Mouse (Mus musculus) midbrain, embryonic 15.5 days (tissue): ENCODE measurements around the gene Gm28729. TPM values are rescaled to one million over a fixed set of nuclear protein-coding genes. Genes with fewer than 3 reads are reported as not detected.
"Not testable (repeated sequence)": the region's sequence is repeated elsewhere in the genome, so short reads cannot be mapped to it uniquely, and the experiment has no call there.

Source experiments
- ATAC-seq: fragments of 200-750 bp; cut with Nextera tagmentation; replicated peaks from 2 replicates; pipeline ENCODE4 v1.8.0; 2017; ENCODE audit warnings: moderate TSS enrichment
- H3K27ac ChIP-seq: fragments of 300-500 bp; sonication (generic); 2 replicates; pipeline ENCODE4 v1.5.1; 2015; ENCODE audit warnings: mild to moderate bottlenecking, inconsistent platforms
- H3K27me3 ChIP-seq: fragments of 300-500 bp; sonication (generic); replicated peaks from 2 replicates; pipeline ENCODE4 v1.6.1; 2015; ENCODE audit warnings: inconsistent platforms
- H3K36me3 ChIP-seq: fragments of 300-500 bp; sonication (generic); replicated peaks from 2 replicates; pipeline ENCODE4 v1.6.1; 2015; ENCODE audit warnings: inconsistent platforms
- H3K4me1 ChIP-seq: fragments of 300-500 bp; sonication (generic); 2 replicates; pipeline ENCODE4 v1.6.1; 2015; ENCODE audit warnings: inconsistent platforms
- H3K4me2 ChIP-seq: fragments of 300-500 bp; sonication (generic); 2 replicates; pipeline ENCODE4 v1.6.1; 2015; ENCODE audit warnings: inconsistent platforms, mild to moderate bottlenecking, moderate library complexity
- H3K4me3 ChIP-seq: fragments of 300-500 bp; sonication (generic); 2 replicates; pipeline ENCODE4 v1.5.1; 2015; ENCODE audit warnings: mild to moderate bottlenecking, inconsistent platforms
- H3K9ac ChIP-seq: fragments of 300-500 bp; sonication (generic); 2 replicates; pipeline ENCODE4 v1.6.1; 2015; ENCODE audit warnings: mild to moderate bottlenecking, inconsistent platforms
- H3K9me3 ChIP-seq: fragments of 300-500 bp; sonication (generic); 2 replicates; pipeline ENCODE4 v1.6.1; 2016; ENCODE audit warnings: inconsistent platforms
- WGBS: fragments of 180-500 bp; shearing (Covaris S2); methylation state at CpG from one replicate; pipeline ENCODE4 v1.1.7; 2015; ENCODE audit warnings: mixed read lengths; 5-methylcytosine and 5-hydroxymethylcytosine counted together
- polyA plus RNA-seq: library from polyadenylated mRNA; unstranded; fragments of >200 nt; fragmentation: Nextera tagmentation; extraction: Ambion mirVana; gene quantifications from 2 replicates; pipeline ENCODE4 v1.2.1, GENCODE M21; 2015

The Gm28729 gene
- polyA plus RNA-seq, 1 experiment from 2014 or later, result 0.32 TPM

DNA sequence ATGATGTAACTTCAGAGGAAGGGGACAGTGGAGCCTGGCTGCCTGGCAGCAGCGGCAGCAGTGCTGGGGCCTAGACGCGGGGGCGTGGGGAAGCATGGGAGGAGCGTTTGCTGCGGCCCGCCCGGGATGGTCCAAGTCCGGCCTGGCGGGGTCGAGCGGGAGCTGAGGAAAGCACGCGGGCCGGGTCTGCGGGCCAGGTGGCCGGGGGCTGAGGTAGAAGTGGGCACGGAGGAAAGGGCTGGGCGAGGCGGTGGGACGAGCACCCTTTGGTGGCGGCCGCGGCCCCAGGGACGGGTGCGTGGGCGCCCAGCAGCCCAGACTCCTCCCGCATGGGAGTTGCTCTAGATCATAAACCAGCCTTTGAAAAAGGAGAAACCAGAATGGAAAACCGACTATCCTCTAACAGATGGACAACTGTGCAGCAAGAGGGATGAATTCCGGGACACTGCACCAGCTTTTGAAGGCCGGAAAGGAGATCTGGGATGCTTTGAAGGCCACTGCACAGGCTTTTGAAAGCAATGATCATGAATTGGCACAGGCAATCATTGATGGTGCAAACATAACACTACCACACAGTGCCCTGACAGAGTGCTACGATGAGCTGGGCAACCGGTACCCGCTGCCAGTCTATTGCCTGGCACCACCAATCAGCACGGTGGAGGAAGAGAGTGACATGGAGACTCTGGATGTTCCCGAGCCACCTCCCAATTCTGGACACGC, 12.0 kb upstream of the Gm28729 start:
- peak; percentile 80 for ATAC-seq
- Histone ChIP-seq H3K9ac (peak overlapping the region; percentile 36), H3K27me3 (no peaks in the 10 kb centered on the region), H3K27ac (no peak overlapping the region), H3K9me3 (no peaks in the 10 kb centered on the region), H3K4me1 (peaks cover 7% of the 10 kb centered on the region; the same call in 1 of the 2 replicates), H3K4me2 (peak overlapping the region; percentile 54), H3K4me3 (peak overlapping the region; percentile 34), H3K36me3 (peaks cover 6% of the 10 kb centered on the region; the same call in 1 of the 2 replicates)
- WGBS, result 35% methylated on average over 37 of the region's 37 CpGs

- 95% methylated on average over 4 of the region's 4 CpGs for WGBS
- not testable (repeated sequence) for H3K9ac ChIP-seq, H3K27me3 ChIP-seq, H3K4me3 ChIP-seq, H3K36me3 ChIP-seq, H3K4me1 ChIP-seq, H3K4me2 ChIP-seq, ATAC-seq, H3K9me3 ChIP-seq, H3K27ac ChIP-seq
Measured at GRCm38 (mm10) chr9:96536093-96536492, 11.0 kb upstream of the Gm28729 start.

DNA sequence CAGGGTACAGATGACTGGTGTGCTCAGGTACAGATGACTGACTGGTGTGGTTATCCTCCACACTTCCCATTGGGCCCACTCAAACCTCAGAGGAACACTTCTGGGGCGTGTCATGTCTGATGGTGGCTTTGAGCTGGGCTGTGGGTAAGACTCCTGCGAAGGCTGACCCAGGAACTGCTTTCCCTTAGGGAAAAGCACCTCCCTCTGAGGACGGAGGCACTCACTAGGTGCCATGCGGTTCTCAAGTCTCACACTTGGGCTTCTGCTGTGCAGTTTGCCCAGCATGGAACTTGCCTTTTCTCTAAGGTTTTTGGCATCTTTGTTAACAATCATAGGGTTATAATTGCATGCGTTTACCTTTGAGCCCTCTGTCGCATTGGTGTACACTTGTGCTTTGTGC, 10.4 kb upstream of the Gm28729 start:
- no peaks in the 10 kb centered on the region for H3K27me3 ChIP-seq
- no peak overlapping the region for H3K9ac ChIP-seq
- no peaks in the 10 kb centered on the region for H3K36me3 ChIP-seq
- no peak overlapping the region for H3K4me3 ChIP-seq
- WGBS, result 83% methylated on average over 6 of the region's 6 CpGs
- H3K27ac ChIP-seq, result no peak overlapping the region
- H3K4me2 ChIP-seq, result no peak overlapping the region
- H3K9me3 ChIP-seq, result no peaks in the 10 kb centered on the region
- no peak for ATAC-seq
- H3K4me1 ChIP-seq, result peaks cover 7% of the 10 kb centered on the region; the same call in 1 of the 2 replicates

DNA sequence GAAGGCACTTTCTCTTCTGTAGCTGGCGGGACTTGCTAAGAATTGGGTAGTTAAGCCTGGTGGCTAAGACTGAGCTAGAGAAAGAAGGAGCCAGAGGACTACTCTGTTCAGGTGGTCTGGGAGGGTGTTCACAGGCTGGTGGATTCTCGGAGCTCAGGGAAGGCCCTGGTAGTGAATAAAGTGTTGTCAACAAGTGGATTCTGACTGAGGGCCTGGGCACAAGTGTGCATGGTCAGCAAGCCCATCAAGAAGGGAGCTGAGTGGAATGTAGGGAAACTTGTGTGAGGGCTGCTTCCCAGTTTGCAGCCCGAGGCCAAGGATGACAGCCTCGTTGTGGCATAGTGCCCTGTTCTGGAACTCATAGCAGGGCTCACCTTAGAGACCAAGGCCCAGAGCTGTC, 9.2 kb upstream of the Gm28729 start:
- WGBS, result 92% methylated on average over 4 of the region's 4 CpGs
- H3K4me2 ChIP-seq, result no peak overlapping the region
- H3K4me3 ChIP-seq, result no peak overlapping the region
- H3K4me1 ChIP-seq, result peaks cover 7% of the 10 kb centered on the region; the same call in 1 of the 2 replicates
- H3K9ac ChIP-seq, result no peak overlapping the region
- ATAC-seq, result no peak
- no peaks in the 10 kb centered on the region for H3K27me3 ChIP-seq
- no peak overlapping the region for H3K27ac ChIP-seq
- no peaks in the 10 kb centered on the region for H3K9me3 ChIP-seq
- H3K36me3 ChIP-seq, result no peaks in the 10 kb centered on the region

DNA sequence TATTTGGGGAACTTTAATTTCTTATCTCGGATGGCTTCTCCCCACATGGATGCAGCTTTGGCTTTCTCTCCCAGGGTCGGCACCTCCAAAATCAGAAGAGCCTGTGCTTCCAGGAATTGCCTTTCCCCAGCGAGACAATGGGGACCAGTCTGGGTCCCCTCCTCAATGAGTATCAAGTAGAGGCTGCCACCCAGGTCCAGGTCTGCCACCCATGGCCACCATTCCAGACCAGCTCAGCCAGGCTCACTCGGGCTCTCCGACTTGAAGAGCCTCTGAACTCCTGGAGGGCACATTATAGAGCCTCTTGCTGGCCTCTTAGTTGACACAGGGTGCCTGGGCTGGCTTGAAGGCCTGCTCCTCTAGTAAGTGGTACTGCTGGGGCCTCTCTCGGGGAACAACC, 8.4 kb upstream of the Gm28729 start:
- Histone ChIP-seq H3K27ac (no peak overlapping the region), H3K27me3 (no peaks in the 10 kb centered on the region), H3K36me3 (no peaks in the 10 kb centered on the region), H3K4me3 (no peak overlapping the region), H3K9me3 (no peaks in the 10 kb centered on the region), H3K9ac (no peak overlapping the region), H3K4me2 (no peak overlapping the region), H3K4me1 (peaks cover 7% of the 10 kb centered on the region; the same call in 1 of the 2 replicates)
- 82% methylated on average over 6 of the region's 6 CpGs for WGBS
- no peak for ATAC-seq

DNA sequence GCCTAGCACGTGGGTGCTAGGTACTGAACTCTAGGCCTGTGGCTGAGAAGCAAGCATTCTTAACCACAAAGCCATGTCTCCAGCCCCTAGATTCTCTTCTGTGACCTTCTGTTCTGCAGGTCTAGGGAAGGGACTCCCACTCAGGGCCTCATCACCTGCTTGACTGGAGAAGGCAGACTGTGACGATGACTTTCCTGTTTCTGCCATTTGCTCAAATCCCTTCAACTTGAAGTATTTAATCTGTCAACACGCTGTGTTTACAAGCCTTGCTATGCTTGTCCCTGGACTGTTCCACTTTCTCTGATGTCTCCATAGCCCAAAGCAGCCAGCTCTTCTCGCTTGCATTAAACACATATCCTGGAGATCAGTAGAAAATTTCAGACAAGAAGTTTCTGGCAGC, 7.5 kb upstream of the Gm28729 start:
- no peak for ATAC-seq
- no peaks in the 10 kb centered on the region for H3K27me3 ChIP-seq
- no peaks in the 10 kb centered on the region for H3K9me3 ChIP-seq
- 82% methylated on average over 4 of the region's 4 CpGs for WGBS
- no peak overlapping the region for H3K4me3 ChIP-seq
- H3K9ac ChIP-seq, result no peak overlapping the region
- H3K27ac ChIP-seq, result no peak overlapping the region
- no peaks in the 10 kb centered on the region for H3K36me3 ChIP-seq
- no peak overlapping the region for H3K4me2 ChIP-seq
- H3K4me1 ChIP-seq, result peaks cover 7% of the 10 kb centered on the region; the same call in 1 of the 2 replicates

DNA sequence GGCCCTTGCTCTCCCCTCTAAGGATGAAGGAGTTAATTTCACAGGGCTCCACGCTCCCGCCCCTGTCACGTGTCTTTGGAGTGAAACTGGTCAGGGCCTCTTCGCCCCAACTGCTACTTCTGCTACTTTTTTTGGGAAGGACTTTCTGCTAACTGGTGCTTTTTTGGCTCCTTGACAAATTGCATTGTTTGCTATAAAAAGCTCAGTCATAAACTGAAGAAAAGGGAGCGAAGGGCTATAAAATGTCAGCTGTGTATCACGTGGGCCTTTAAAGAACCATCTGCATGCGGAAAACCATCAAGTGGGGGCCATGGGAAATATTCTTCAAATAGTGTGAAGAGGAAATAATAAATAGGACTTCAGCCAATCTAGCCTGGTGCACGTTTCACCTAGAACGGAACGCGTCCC, 5.6 kb upstream of the Gm28729 start:
- Histone ChIP-seq H3K27me3 (no peaks in the 10 kb centered on the region), H3K4me2 (no peak overlapping the region; the same call in 1 of the 2 replicates), H3K27ac (no peak overlapping the region), H3K36me3 (no peaks in the 10 kb centered on the region), H3K9ac (no peak overlapping the region), H3K4me1 (no peaks in the 10 kb centered on the region), H3K9me3 (no peaks in the 10 kb centered on the region), H3K4me3 (no peak overlapping the region)
- no peak for ATAC-seq
- 62% methylated on average over 11 of the region's 11 CpGs for WGBS

DNA sequence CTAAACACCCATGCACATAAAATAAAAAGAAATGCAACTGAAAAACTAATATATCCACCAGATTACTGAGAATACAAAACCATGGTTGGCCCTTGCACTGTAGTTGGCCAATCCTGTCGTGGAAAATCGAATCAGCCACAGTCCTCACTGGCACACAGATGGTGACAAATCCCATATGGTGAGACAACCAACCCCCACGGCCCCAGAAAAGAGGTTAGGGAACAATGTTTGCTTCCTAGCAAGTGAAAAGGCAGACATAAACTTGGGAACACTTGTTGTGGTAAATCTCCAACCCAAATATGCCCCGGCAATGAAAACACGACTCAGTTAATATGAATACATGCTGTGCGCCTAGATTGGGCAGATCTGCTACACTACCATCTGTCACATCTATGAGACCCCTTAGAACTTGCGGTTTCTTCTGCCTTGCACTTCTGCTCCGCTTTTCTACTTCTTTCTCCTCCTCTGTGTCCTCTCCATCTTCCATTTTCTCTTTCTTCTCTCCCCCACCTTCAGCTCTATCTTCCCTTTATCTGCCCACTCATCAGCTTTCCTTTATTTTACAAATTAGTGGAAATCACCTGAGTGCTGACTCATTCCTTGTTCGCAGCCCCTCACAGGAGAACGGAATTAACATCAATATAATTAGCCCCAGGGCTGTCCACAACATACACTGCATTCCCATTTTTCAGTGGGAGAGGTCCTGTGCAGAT, 5.1 kb upstream of the Gm28729 start:
- Histone ChIP-seq H3K27ac (no peak overlapping the region), H3K4me1 (peaks cover 3% of the 10 kb centered on the region; the same call in 1 of the 2 replicates), H3K9me3 (no peaks in the 10 kb centered on the region), H3K9ac (no peak overlapping the region), H3K27me3 (no peaks in the 10 kb centered on the region), H3K4me3 (no peak overlapping the region), H3K36me3 (no peaks in the 10 kb centered on the region), H3K4me2 (no peak overlapping the region; the same call in 1 of the 2 replicates)
- WGBS, result 63% methylated on average over 10 of the region's 10 CpGs
- ATAC-seq, result no peak

DNA sequence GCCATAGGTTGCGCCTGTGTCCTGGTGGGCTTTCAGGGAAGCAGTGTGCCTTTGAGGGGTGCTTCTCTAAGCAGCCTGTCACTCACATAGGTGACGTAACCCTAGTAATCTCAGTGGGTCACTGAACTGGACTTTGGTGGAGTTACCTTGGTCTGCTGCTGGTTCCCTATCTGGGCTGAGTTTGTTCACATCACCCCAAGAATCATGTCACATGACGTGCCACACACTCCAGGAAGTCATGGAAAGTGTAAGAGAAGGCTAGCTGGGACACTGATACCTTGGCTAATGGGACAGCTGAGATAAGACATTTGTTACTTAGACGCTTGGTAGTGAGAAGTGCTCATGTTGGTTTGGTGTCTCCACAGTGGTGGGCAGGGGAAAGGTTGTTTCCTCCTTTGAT, 947 bp upstream of the Gm28729 start:
- Histone ChIP-seq H3K9me3 (no peaks in the 10 kb centered on the region), H3K4me3 (no peak overlapping the region), H3K36me3 (no peaks in the 10 kb centered on the region), H3K9ac (no peak overlapping the region), H3K27me3 (no peaks in the 10 kb centered on the region), H3K4me1 (peaks cover 6% of the 10 kb centered on the region; the same call in 1 of the 2 replicates), H3K4me2 (no peak overlapping the region), H3K27ac (no peak overlapping the region)
- ATAC-seq, result no peak
- WGBS, result 87% methylated on average over 4 of the region's 4 CpGs

DNA sequence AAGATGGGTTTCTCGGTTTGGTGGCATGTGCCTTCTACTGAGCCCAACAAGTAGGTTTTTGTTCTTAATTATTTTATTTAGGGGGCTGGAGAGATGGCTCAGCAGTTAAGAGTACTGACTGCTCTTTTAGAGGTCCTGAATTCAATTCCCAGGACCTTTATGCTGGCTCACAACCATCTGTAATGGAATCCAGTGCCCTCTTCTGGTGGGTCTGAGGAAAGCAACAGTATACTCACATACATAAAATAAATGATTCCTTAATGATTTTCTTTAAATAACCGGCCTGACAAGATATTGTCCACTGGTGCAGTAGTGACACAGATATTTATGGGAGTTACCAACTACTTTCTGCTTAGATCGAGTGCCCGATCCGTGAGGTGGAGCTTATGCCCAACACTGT, 1.9 kb downstream of the Gm28729 start:
- Histone ChIP-seq H3K4me3 (no peak overlapping the region), H3K36me3 (no peaks in the 10 kb centered on the region), H3K9me3 (no peaks in the 10 kb centered on the region), H3K9ac (no peak overlapping the region), H3K4me1 (peaks cover 6% of the 10 kb centered on the region; the same call in 1 of the 2 replicates), H3K27ac (no peak overlapping the region), H3K4me2 (no peak overlapping the region), H3K27me3 (no peaks in the 10 kb centered on the region)
- WGBS, result 92% methylated on average over 5 of the region's 5 CpGs
- no peak for ATAC-seq

GRCm38 (mm10) chr9:96521574-96521973, 3.5 kb downstream of the Gm28729 start:
- not testable (repeated sequence) for H3K27ac ChIP-seq, ATAC-seq, H3K9ac ChIP-seq, H3K4me3 ChIP-seq, H3K27me3 ChIP-seq, H3K9me3 ChIP-seq, H3K36me3 ChIP-seq, H3K4me2 ChIP-seq, H3K4me1 ChIP-seq
- 88% methylated on average over 2 of the region's 2 CpGs for WGBS

DNA sequence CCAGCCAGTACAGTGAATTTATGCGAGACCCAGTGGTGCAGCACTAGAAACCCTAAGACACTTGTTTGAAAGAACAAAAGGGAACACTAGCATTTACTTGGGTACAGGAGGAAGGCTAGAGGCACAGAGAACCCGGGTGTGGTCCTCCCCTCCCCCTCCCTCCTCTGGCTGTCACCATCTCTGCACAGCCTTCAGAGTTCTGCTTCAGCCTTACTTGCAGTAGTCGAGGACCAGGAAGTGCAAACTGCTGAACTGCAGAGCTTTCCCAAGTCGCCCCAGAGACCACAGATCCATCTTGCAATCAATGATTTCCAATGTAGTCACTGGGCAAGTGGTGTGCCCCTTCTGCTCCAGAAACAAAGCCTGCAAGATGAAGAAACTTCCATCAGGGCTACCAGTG, 7.6 kb downstream of the Gm28729 start:
- no peak overlapping the region for H3K9ac ChIP-seq
- no peak overlapping the region for H3K27ac ChIP-seq
- 38% methylated on average over 4 of the region's 4 CpGs for WGBS
- ATAC-seq, result no peak
- no peak overlapping the region for H3K4me3 ChIP-seq
- H3K4me1 ChIP-seq, result no peaks in the 10 kb centered on the region
- no peaks in the 10 kb centered on the region for H3K27me3 ChIP-seq
- no peak overlapping the region for H3K4me2 ChIP-seq
- H3K36me3 ChIP-seq, result no peaks in the 10 kb centered on the region
- H3K9me3 ChIP-seq, result no peaks in the 10 kb centered on the region

- 86% methylated on average over 3 of the region's 3 CpGs for WGBS
- H3K4me3 ChIP-seq, result no peak overlapping the region
- no peak overlapping the region for H3K27ac ChIP-seq
- no peaks in the 10 kb centered on the region for H3K27me3 ChIP-seq
- H3K4me1 ChIP-seq, result no peaks in the 10 kb centered on the region
- ATAC-seq, result no peak
- H3K9me3 ChIP-seq, result no peaks in the 10 kb centered on the region
- H3K4me2 ChIP-seq, result no peak overlapping the region
- no peaks in the 10 kb centered on the region for H3K36me3 ChIP-seq
- H3K9ac ChIP-seq, result no peak overlapping the region
Measured at GRCm38 (mm10) chr9:96516806-96517205, 8.3 kb downstream of the Gm28729 start.
